Comparison of ENCODE assay signal across 17 mouse cellular contexts in the genomic region with DNA sequence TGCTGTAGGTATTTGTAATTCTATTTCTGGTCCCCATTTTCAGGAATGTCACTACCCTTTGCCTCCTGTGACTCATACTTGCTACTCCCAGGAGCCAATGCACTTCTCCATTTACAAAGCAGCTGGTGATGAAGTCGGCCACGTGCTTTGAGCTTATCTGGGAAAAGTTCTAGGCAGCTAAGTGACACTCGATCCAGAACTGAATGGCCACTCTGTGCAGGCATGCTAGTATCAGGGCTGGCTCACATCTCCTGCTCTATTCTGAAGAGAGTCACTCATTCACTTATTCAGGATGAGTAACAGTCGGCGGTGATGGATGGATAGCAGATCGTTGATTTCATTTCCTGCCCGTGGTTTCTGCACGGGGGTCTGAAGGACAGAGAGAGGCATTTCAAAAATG. TPM values are rescaled to one million over a fixed set of nuclear protein-coding genes. Genes with fewer than 3 reads are reported as not detected.
DNase-seq lines count a peak whose midpoint lies in the region; ATAC-seq and TF ChIP-seq lines count a peak whose summit lies in the region.
"Had no signal": no experiment of that assay in that cellular context is flagged by ENCODE, and none has a peak within 500 bp of the region (broad histone marks: within the 10 kb centered on the region; RNA-seq: fewer than 3 reads in every experiment).

No protein-coding gene starts in this region.

- H3K4me1 ChIP-seq in lung, postnatal 0 days (ENCODE audit: insufficient read depth, low read depth, low read length), result no peaks in the 10 kb centered on the region; the same call in 1 of the 2 replicates
- peaks cover 30% of the 10 kb centered on the region for H3K4me1 ChIP-seq in heart, embryonic 12.5 days (replicated peaks)
- no peaks in the 10 kb centered on the region for H3K4me1 ChIP-seq in cerebellum, adult 2 months (ENCODE audit: control insufficient read depth, insufficient read depth, low read length)
- no peaks in the 10 kb centered on the region for H3K4me1 ChIP-seq in kidney, embryonic 14.5 days (ENCODE audit: control insufficient read depth, insufficient read depth, low read length)
- H3K4me1 ChIP-seq: limb, embryonic 15.5 days had no signal

- H3K4me3 ChIP-seq in lung, postnatal 0 days (ENCODE audit: low read depth, low read length), result no peak overlapping the region
- no peak overlapping the region for H3K4me3 ChIP-seq in heart, embryonic 12.5 days
- no peak overlapping the region for H3K4me3 ChIP-seq in cerebellum, adult 2 months (replicated peaks; ENCODE audit: insufficient read depth, low read depth, low read length)
- no peak overlapping the region for H3K4me3 ChIP-seq in kidney, embryonic 14.5 days (ENCODE audit: low read length)
- H3K4me3 ChIP-seq: hindbrain, embryonic 10.5 days; limb, embryonic 15.5 days; midbrain, embryonic 10.5 days had no signal

- no peaks in the 10 kb centered on the region for H3K27me3 ChIP-seq in lung, postnatal 0 days (replicated peaks; ENCODE audit: insufficient read depth, low read length)
- H3K27me3 ChIP-seq in Patski, result no peaks in the 10 kb centered on the region
- H3K27me3 ChIP-seq in heart, embryonic 12.5 days (replicated peaks), result no peaks in the 10 kb centered on the region
- no peaks in the 10 kb centered on the region; the same call in 1 of the 2 replicates for H3K27me3 ChIP-seq in cerebellum, adult 2 months (ENCODE audit: control insufficient read depth, insufficient read depth, low read length)
- no peaks in the 10 kb centered on the region for H3K27me3 ChIP-seq in kidney, embryonic 14.5 days (ENCODE audit: control insufficient read depth, insufficient read depth, low read length)
- H3K27me3 ChIP-seq: limb, embryonic 15.5 days had no signal

- no peaks in the 10 kb centered on the region for H3K36me3 ChIP-seq in lung, postnatal 0 days (ENCODE audit: insufficient read depth, low read length)
- H3K36me3 ChIP-seq in heart, embryonic 12.5 days, result no peaks in the 10 kb centered on the region
- no peaks in the 10 kb centered on the region for H3K36me3 ChIP-seq in kidney, embryonic 14.5 days (ENCODE audit: control insufficient read depth, insufficient read depth, low read length)
- H3K36me3 ChIP-seq: hindbrain, embryonic 10.5 days; limb, embryonic 15.5 days; midbrain, embryonic 10.5 days had no signal

- H3K4me2 ChIP-seq in lung, postnatal 0 days (replicated peaks; ENCODE audit: low read depth, low read length), result no peak overlapping the region
- H3K4me2 ChIP-seq in heart, embryonic 12.5 days, result no peak overlapping the region
- H3K4me2 ChIP-seq in kidney, embryonic 14.5 days (replicated peaks; ENCODE audit: low read depth, low read length), result no peak overlapping the region
- H3K4me2 ChIP-seq: limb, embryonic 15.5 days had no signal

- no peak overlapping the region for H3K27ac ChIP-seq in lung, postnatal 0 days (ENCODE audit: low read length)
- H3K27ac ChIP-seq in heart, embryonic 12.5 days (ENCODE audit: poor library complexity, severe bottlenecking), result peak overlapping the region; percentile 25; the same call in 1 of the 2 replicates
- H3K27ac ChIP-seq in cerebellum, adult 2 months (ENCODE audit: insufficient read depth, low read length), result no peak overlapping the region
- H3K27ac ChIP-seq in kidney, embryonic 14.5 days (ENCODE audit: low read depth, low read length), result no peak overlapping the region
- H3K27ac ChIP-seq: hindbrain, embryonic 10.5 days; limb, embryonic 15.5 days; midbrain, embryonic 10.5 days; stomach, postnatal 0 days had no signal

- in situ Hi-C loops in Patski (cut with MboI; ENCODE audit: low pct_unique_long_range_greater_than_20kb), result no loop called here

- no peak for TF ChIP-seq POLR2A in cerebellum, adult 2 months (IDR thresholded peaks at IDR 0.05; ENCODE audit: borderline replicate concordance, insufficient read depth, low read length)

- no peak for TF ChIP-seq CTCF in lung, postnatal 0 days (IDR thresholded peaks at IDR 0.05)
- no peak for TF ChIP-seq CTCF in Patski (IDR thresholded peaks at IDR 0.05)
- TF ChIP-seq CTCF in cerebellum, adult 2 months (IDR thresholded peaks at IDR 0.05; ENCODE audit: borderline replicate concordance, insufficient read depth, low read depth, low read length), result no peak

- peak; percentile 64 for DNase-seq in lung, postnatal 0 days (ENCODE audit: low spot score)
- no peak for DNase-seq in lung, postnatal 25 days (ENCODE audit: low spot score)
- no peak for DNase-seq in Patski (ENCODE audit: low read depth, low spot score)
- no peak for DNase-seq in cerebellum, adult 2 months
- no peak for DNase-seq in natural killer cell, adult 2 months (ENCODE audit: low spot score in 2 of 2)
- DNase-seq: cerebellum, adult 18-20 months; embryo, embryonic 11 days; forebrain, postnatal 0 days; liver, postnatal 0 days; thymus, postnatal 14 days had no signal

- ATAC-seq in lung, postnatal 0 days, result peak; percentile 77
- ATAC-seq in Patski, result peak; percentile 60
- ATAC-seq in heart, embryonic 12.5 days (ENCODE audit: insufficient number of reproducible peaks, low FRiP score), result peak; percentile 72
- peak; percentile 20; the same call in 1 of the 2 replicates for ATAC-seq in megakaryocyte progenitor cell, adult 5-6 weeks (replicated peaks; ENCODE audit: poor library complexity)
- no peak for ATAC-seq in kidney, embryonic 14.5 days (ENCODE audit: low FRiP score, low TSS enrichment)
- ATAC-seq: forebrain, postnatal 0 days; liver, postnatal 0 days had no signal

- POLR2A ChIA-PET in Patski (lab: Charles Lee), result no interaction called here

- TF ChIP-seq EP300 in lung, postnatal 0 days (IDR thresholded peaks at IDR 0.05), result peak; percentile 28; the same call in 1 of the 2 replicates

- 21% methylated on average over 8 of the region's 8 CpGs for WGBS in lung, postnatal 0 days
- 6% methylated on average over 8 of the region's 8 CpGs for whole genome bisulfite sequencing in heart, embryonic 12.5 days
- WGBS in cerebellum, adult 2 months, result 81% methylated on average over 8 of the region's 8 CpGs
- 43% methylated on average over 8 of the region's 8 CpGs for WGBS in kidney, embryonic 14.5 days

- CTCF ChIA-PET in Patski (lab: Charles Lee), result interaction anchor here (1.2 to 2.0 kb wide), 5 partner anchors 12 to 129 kb away, joined by 3 to 7 read pairs (median 4); no protein-coding TSS in a partner anchor

- H3K9ac ChIP-seq in lung, postnatal 0 days (replicated peaks; ENCODE audit: low read depth), result no peak overlapping the region
- no peak overlapping the region for H3K9ac ChIP-seq in heart, embryonic 12.5 days
- H3K9ac ChIP-seq in kidney, embryonic 14.5 days (ENCODE audit: low read depth, low read length), result no peak overlapping the region
- H3K9ac ChIP-seq: forebrain, postnatal 0 days; limb, embryonic 15.5 days; liver, postnatal 0 days had no signal

- no peaks in the 10 kb centered on the region for H3K9me3 ChIP-seq in lung, postnatal 0 days (ENCODE audit: low read length)
- H3K9me3 ChIP-seq in heart, embryonic 12.5 days (replicated peaks), result peaks cover 3% of the 10 kb centered on the region; the same call in 1 of the 2 replicates
- no peaks in the 10 kb centered on the region for H3K9me3 ChIP-seq in kidney, embryonic 14.5 days (ENCODE audit: control insufficient read depth, low read length)
- H3K9me3 ChIP-seq: hindbrain, embryonic 10.5 days; limb, embryonic 15.5 days; midbrain, embryonic 10.5 days had no signal

RNA-seq across cellular contexts. Expression of a gene that starts 8.5 kb away (rescaled TPM):
- polyA plus RNA-seq in lung, postnatal 0 days (2015; fragmentation: Nextera tagmentation; extraction: Ambion mirVana), result 4.1 and 4.8 TPM in 2 replicates
- 8.9 TPM for polyA plus RNA-seq in Patski (2021)
- polyA plus RNA-seq in heart, embryonic 12.5 days (2016; fragmentation: Nextera tagmentation; extraction: Ambion mirVana), result 13.3 and 13.8 TPM in 2 replicates
- 8.8 and 9.9 TPM in 2 replicates for total RNA-seq in megakaryocyte progenitor cell, adult 5-6 weeks (2015)
- 5.3 and 5.8 TPM in 2 replicates for total RNA-seq in megakaryocyte progenitor cell, adult 5-6 weeks (2017)
- 39.3 and 48.8 TPM in 2 replicates for polyA plus RNA-seq in cerebellum, adult 2 months (2012; rRNA removed)
- 9.3 TPM in 2 replicates for polyA plus RNA-seq in kidney, embryonic 14.5 days (2014; fragmentation: Nextera tagmentation; extraction: Ambion mirVana)
